Mouse (Mus musculus) cerebellum, adult (tissue): ENCODE measurements around the gene Dusp1.

ENCODE experiments used
- ATAC-seq: cut with Nextera tagmentation; 2 replicates; pipeline ENCODE4 v1.9.2; 2017; ENCODE audit warnings: mild to moderate bottlenecking, moderate library complexity, mixed read lengths; ENCODE audit not compliant: insufficient number of reproducible peaks, low FRiP score, low TSS enrichment

The Dusp1 gene

GRCm38 (mm10) chr17:26584558-26585136 lies 22.7 kb upstream of the Dusp1 start:
- no peak for ATAC-seq

DNA sequence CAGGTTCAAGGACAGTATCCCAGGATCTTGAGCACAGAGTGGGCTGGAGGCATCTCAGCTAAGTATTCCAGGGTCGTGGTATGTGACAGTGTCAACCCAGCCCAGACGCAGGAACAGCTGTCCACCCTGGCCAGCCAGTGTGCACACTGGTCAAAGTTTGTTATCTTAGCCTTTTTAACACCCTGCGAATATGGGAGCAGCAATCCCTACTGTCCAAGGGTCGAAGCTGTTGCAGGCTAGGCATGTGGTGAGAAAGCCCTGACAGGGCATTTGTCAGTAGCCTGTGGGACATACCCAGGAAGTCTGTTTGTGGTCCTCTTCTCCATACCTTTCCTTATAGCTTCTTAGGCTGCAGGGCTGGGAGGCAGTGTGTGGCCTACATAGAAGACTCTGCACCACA lies 22.1 kb upstream of the Dusp1 start:
- no peak for ATAC-seq

- no peak for ATAC-seq
Observed at GRCm38 (mm10) chr17:26583606-26584005, 21.7 kb upstream of the Dusp1 start.

DNA sequence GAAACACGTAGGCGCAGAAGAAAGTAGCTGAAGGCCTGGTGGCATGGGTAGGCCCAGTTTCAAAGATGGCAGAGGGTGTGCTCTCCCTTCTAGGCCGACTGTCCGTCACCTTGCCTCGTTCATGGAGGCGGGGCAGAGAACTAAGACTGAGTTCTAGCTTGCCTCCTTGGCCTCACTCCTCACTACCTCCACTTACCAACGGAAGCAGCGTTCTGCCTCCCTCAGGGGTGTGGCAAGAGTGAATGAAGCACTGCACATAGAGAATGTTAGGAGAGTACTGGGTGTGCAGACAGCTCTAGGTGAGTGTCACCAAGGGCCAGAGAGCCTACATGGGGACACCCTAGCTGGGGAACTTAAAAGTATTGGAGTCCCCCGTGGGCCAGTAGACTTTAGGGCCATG lies 21.1 kb upstream of the Dusp1 start:
- ATAC-seq = no peak

DNA sequence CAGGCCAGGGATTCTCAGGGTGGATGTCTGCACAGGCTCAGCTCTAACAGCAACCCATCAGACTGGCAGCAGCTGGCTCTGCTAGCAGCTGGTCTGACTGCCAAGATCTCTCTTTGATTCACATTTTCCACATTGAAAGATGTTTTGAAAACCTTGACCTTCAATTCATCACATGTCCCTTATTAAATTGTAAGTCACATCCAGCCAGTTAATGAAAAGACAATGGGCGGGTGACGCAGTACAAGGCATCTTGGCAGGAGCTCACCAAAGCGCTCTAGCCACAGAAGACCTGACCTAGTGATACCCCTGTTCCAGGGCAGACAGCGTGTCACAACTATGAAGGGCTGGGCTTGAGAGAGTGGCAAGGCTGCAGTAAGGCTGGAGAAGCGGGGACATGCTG lies 20.4 kb upstream of the Dusp1 start:
- peak; percentile 49; the same call in 1 of the 2 replicates for ATAC-seq

DNA sequence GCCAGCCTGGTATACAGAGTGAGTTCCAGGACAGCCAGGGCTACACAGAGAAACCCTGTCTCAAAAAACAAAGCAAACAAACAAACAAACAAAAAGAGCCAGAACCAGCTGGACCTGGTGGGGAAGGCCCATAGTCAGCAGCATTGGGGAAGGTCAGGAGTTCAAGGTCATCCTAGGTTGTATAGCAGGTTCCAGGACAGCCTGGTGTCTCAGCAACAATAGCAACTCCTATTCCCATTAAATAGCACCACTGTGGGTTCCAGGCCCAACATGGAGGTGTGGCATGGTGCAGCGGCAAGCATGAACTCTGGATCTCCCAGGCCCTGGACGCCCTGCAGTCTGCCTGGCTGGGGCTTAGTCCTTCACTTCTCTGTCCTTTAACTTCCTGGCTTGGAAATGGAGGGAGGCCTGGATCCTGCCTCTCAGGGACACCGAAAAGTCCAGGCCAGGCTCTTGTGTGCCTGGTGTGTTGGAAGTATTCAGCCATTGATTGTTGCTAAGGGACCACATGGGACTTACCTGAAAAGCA lies 19.0 kb upstream of the Dusp1 start:
- ATAC-seq = no peak

DNA sequence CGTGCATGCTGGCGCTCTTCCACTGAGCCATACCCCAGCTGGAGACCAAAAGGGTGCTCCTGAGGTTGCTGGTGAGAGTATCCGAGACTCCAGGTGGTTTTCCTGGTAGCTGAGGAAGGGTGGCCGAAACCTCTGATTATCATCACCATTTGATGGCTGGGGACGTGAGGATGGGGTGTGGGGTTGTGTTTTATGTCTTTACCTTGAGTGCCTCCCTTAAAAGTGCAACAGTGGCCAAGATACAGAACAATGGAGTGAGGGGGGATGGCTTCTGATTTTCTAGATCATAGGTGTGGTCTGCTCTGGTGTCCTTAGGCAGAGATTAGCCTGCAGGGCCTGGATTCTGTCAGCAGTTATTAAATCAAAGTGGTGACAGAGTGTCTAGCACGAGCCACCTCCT lies 17.5 kb upstream of the Dusp1 start:
- ATAC-seq = no peak

- no peak for ATAC-seq
Observed at GRCm38 (mm10) chr17:26578771-26579170, 16.8 kb upstream of the Dusp1 start.

GRCm38 (mm10) chr17:26578162-26578561 lies 16.2 kb upstream of the Dusp1 start:
- ATAC-seq = no peak

GRCm38 (mm10) chr17:26577309-26577708 lies 15.4 kb upstream of the Dusp1 start:
- no peak for ATAC-seq

DNA sequence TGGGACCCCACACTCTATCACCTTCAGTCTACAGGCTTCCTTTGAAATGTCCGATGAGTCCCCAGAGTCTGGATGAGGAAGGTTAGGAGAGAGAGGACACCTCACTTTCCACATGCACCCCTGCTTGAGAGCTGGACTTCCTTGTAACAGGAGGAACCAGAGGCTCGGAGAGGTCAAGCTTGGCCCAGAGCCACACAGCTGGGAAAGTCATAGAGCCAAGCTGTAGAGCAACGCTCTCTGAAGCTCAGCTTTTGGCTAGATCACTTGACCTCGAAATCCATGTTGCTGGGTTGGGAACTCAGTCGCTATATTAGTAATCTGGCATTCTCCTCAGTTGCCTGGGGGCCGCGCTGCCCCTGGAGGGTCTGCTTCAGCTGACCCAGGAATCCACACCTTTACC lies 14.9 kb upstream of the Dusp1 start:
- ATAC-seq = no peak

GRCm38 (mm10) chr17:26575786-26576690 lies 14.1 kb upstream of the Dusp1 start:
- no peak for ATAC-seq

- no peak for ATAC-seq
Observed at GRCm38 (mm10) chr17:26574701-26575100, 12.8 kb upstream of the Dusp1 start.

DNA sequence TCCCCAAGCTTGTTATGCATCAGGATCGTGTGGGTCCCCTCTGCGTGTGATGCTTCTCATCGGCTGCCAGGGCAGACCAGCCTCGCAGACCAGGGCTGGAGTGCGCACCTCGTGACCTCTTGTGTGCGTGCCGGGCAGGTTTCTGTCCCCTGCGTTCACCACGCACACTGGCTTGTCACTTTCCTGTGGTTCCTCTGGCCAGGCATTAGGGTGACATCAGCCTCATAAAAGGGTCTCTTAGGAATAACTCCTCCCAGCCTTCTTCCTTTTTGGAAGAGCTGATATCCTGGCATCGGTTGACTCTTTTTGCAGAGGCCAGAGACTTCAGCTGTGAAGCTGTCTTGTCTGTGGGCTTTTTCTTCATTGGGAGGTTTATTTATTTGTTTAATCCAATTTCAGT lies 12.2 kb upstream of the Dusp1 start:
- ATAC-seq = no peak

- ATAC-seq = no peak
Observed at GRCm38 (mm10) chr17:26572265-26572664, 10.3 kb upstream of the Dusp1 start.

DNA sequence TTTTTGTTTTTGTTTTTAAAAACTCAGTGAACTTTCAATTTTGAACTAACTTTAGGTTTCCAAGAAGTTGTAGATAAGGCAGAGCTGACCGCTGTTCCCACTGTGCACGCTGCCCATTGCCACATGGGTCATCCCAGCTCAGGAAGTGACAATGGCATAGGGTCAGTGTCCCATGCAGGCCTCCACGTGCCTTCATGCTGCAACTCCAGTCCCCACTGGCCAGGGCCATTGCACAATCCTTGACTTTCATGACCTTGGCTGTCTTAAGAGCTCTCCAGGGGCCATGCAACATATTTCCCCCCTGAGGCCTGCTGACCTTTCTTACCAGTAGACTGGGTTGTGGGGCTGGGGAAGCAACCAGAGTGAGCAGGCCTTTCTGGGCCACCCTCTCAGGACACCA lies 9.4 kb upstream of the Dusp1 start:
- ATAC-seq = no peak

GRCm38 (mm10) chr17:26570651-26571118 lies 8.8 kb upstream of the Dusp1 start:
- ATAC-seq = no peak

- no peak for ATAC-seq
Observed at GRCm38 (mm10) chr17:26569594-26570350, 7.8 kb upstream of the Dusp1 start.

DNA sequence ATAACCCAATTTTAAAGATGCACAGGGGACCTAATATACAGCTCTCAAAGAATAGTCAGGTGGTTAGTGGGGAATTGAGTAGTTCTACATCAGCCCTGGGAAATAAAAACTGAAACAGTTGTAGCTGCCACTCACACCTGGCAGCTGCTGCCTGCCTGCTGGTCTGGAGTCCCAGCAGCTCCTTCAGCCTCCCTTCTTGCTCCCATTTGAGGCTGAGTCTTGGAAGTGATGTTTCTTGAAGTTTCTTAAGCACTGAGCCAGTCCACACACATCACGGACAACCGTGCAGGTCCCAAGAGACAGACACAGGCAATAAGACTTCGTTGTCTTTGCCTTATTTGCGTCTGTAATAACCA lies 5.9 kb upstream of the Dusp1 start:
- no peak for ATAC-seq

DNA sequence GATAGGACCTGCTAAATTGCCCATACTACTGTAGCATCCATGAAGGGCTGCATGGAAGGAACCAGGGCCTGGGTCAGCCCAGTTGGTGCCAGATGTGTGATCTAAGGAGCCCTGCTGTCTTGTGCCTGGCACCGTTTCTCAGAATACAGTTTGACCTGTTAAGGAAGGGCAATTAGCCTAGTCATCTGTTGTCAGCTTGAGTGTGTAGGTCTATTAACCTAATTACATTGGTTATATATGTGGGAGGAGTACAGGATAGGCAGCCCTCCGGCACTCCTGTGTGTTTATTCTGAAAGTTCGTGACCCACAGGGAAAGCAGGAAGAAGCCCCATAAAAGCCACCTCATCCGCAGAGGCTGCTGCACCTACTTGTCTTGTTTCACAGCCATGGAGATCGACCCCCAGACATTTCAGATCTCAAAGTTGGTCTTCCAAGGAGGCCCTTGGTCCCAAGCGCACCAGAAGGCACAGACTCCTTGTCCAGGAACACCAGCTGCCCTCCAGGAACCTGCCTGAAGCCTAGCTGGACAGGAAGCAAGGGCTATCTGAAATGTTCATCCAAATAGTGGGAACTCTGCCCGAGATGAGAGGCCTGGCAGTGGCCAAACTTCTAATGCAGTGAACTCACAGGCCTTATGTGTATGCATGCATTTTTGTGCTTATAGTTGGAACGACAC lies 5.4 kb upstream of the Dusp1 start:
- ATAC-seq = no peak
